Mouse (Mus musculus) forelimb bud, embryonic 11.5 days (tissue): ENCODE measurements around the gene Lipm.

Experiments
- DNase-seq: peaks from one replicate; pipeline ENCODE4 v3.0.0-alpha.2; 2012; ENCODE audit warnings: low read depth, low spot score

Lipm gene

GRCm38 (mm10) chr19:34100633-34101032 is at the start of gene Lipm:
Lipm (plus strand) TSS chr19:34100933.
- DNase-seq = no peak

GRCm38 (mm10) chr19:34051502-34051901 is 49.2 kb upstream of the Lipm start:
- no peak for DNase-seq

DNA sequence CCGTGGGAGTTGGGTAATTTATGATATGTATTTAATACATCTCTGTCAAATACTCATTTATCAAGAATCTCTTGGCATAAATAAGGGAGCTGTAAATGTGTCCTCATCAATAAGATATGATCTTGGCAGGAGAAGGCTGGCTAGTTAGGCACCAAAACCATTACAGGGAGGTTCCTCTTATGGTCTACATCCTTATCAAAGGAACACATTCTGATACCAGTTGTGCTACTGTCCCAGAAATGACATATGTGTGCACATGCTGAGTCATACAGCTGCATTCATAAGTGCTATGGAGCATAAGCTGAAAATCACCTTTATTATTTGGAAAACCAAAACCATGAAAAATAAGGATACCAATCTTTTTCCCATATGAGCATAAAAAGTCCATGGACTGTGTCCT is 37.2 kb upstream of the Lipm start:
- no peak for DNase-seq

DNA sequence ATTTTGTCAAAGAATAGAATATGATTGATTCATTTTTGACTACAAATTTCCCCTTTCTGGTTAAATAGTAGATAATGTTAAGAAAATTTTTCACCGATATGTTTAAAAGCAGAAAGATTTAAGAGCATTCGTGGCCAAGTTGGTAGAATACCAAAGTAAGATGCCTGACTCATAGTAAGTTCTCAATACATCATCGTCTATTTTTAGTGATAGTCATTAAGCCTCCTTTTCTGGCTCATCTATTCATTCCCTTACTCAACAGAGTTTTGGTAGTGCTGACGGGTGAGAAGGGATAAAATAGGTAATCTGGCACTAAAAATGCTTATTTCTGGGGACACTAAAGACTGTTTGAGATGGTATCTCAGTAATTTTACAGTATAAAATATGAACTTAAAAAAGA is 36.7 kb upstream of the Lipm start:
- DNase-seq = no peak

GRCm38 (mm10) chr19:34066779-34067472 is 33.8 kb upstream of the Lipm start, which contains the start of gene Lipn:
Lipn (plus strand) TSS chr19:34067358.
- no peak for DNase-seq

DNA sequence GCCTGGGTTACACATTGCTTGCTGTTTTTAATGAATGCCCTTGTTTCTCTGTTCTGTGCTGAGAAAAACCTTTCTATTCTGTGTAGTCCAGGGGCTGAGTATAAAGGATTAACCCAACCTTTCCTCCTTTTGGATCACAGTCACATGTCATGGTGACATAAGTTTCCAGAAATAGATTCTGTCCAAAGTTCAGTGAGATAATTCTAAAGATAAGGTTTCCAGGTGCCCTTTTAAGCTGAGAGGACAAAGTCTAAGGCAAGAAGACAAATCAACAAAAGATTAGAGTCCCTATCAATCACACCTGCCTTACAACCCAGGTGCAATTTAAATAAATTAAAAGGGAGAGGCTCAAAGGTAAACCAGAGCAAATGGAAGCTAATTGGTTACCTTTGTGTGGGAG is 26.5 kb upstream of the Lipm start:
- DNase-seq = no peak

GRCm38 (mm10) chr19:34078130-34078529 is 22.6 kb upstream of the Lipm start:
- DNase-seq = no peak

DNA sequence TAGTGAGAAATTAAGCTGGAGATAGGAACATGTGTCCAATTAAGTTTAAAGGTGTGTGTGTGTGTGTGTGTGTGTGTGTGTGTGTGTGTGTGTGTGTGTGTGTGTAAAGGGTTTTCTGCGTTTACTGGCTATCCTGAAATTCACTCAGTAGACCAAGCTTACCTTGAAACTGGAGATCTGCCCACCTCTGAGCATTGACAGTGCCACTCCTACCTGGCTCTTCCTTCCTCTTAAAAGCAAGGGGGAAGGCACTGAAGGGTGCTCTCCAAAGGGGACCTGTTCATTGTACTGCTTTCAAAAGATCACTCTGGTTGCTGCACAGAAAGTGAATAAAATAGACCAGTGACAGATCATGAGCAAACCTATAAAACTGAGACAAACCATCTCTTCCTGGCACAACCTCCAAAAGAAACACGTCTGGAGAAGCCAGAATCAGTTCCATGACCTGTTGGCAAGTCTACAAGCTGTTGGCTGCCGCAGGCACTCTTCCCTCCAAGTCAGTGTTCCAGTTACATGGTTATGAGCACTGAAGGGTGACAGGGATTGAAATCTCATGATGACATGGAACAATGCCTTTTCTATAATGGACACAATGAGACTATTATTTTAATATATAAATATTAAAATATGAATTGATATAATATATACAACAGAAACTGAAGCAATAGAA is 11.6 kb upstream of the Lipm start:
- DNase-seq = no peak

DNA sequence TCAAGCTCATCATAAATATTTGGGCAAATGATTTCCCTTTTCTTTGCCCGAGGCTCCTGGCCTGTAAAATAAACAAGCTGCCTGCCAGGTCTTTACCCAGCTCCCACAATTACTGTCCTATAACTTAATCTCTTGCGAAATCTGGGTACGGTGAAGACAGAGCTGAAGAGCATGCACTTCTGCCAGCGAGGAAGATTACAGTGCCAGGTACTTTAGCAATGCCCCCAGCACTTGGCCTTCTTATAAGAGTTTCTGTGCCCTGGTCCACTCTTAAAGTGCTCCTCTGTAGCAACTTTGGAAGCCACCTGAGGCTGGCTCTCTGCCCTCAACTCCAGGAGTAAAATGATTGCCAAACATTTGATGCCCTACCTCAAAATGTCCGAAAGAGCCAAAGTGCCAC is 5.4 kb upstream of the Lipm start:
- DNase-seq = no peak

DNA sequence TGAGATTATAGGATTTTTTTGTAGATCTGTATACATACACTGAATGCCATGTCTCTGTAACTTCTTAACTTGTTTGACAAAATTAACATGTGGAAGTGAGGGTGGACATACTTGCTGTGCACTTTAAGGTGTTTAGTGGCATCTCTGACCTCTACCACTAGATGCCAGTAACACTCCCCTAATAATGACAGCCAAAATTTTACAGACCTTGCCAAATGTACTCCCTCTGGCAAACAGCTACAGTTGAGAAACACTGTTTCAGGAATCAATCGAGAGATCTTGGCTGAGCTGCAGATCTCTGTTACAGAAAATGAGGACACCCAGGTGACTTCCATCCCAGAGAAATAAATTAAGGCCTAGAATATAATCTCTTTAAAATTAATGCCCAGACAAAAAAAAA is 4.5 kb upstream of the Lipm start:
- no peak for DNase-seq

GRCm38 (mm10) chr19:34101888-34102287 is 1.2 kb downstream of the Lipm start:
- DNase-seq = no peak

GRCm38 (mm10) chr19:34104841-34105240 is 4.1 kb downstream of the Lipm start:
- no peak for DNase-seq

DNA sequence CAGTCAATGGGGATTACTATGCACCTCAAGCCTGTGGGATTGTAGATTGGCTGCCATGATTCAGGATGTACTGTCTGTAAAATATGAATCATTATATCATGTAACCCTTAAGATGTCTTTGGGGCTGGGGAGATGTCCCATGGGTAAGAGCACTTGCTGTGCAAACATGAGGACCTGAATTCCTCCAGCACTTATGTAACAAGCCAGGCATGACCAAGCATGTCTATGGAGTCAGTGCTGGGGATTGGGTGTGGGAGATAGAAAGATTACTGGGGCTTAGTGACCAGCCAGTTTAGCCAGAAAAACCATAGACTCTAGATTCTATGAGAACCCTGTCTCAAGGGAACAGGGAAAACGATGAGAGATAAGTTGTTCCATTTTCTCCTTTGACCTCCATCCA is 18.4 kb downstream of the Lipm start:
- DNase-seq = no peak

DNA sequence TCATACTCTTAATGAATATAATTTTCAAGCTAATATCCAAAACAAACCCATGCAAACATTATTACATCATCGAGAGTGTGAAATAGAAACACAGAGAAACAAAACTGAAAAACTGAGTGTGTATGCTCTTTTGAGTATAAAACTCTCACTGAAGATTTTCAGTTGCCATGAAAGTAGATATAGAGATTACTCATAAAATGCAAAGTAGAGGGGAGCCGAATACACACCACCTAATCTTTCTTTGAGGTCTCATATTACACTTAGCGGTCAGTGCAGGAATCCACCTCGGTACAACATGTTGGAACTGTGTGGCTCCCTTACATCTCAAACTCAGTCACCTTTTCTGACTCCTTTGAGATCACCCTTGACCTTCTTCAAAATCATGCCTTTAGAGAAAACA is 18.9 kb downstream of the Lipm start:
- DNase-seq = no peak

- DNase-seq = no peak
Observed at GRCm38 (mm10) chr19:34120107-34120731, 19.5 kb downstream of the Lipm start.

DNA sequence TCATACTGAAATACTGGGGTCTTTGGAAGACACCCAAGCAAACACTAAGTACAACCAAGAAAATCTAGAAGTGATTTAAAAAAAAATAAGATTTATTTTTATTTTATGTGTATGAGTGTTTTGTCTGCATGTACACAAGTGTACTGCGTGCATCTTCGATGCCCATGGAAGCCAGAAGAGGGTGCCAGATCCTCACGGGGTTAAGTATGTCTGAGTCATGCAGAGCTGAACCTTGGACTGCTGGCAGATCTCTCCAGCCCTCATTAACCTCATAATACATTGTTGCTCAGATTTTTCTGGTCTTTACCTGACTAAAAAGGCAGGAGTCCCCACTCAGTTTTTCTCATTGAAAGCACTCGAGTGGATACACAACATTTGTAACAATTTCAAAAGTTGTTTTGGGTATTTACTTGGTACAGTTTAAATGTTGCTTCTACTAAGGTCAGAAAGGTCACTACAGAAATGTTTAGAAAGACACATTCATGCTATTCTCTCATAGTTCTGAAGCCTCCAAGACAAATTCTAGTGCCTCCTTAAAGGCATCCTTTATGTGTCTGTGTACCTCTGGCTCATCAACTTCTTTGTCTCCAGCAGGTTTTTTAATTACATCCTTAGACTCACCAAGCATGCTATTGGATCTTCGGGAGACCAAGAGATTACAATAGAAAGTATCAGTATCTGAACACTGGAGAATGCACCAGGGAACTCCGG is 38.1 kb downstream of the Lipm start:
- no peak for DNase-seq

DNA sequence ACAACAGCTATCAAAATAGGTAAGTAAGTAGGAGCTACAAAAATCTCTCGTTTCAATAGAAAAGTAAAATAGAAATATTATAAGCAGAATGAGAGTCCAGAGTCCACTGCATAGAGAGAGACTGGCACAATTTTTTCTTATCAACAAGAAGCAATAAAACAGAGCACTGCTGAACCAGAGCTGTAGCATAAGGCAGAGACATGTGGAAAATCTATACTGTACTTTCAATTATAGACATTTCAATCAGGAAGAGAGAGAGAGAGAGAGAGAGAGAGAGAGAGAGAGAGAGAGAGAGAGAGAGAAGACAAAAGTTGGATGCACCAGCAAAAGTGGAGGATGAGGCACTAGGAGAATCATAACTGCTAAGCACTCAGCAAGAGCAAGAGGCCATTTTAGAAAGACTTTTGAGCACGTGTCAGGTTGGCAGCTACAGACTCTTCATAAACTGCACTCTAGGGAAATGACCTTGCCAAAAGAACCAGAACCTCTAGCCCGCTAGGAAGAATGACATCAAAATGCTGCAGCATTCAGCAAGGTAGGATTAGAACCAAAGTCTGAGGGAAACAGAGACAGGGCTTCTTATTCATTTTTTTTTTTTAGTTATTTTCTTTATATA is 38.8 kb downstream of the Lipm start:
- DNase-seq = no peak

- no peak for DNase-seq
Observed at GRCm38 (mm10) chr19:34148421-34148820, 47.7 kb downstream of the Lipm start.

- no peak for DNase-seq
Observed at GRCm38 (mm10) chr19:34151909-34152308, 51.2 kb downstream of the Lipm start.

DNA sequence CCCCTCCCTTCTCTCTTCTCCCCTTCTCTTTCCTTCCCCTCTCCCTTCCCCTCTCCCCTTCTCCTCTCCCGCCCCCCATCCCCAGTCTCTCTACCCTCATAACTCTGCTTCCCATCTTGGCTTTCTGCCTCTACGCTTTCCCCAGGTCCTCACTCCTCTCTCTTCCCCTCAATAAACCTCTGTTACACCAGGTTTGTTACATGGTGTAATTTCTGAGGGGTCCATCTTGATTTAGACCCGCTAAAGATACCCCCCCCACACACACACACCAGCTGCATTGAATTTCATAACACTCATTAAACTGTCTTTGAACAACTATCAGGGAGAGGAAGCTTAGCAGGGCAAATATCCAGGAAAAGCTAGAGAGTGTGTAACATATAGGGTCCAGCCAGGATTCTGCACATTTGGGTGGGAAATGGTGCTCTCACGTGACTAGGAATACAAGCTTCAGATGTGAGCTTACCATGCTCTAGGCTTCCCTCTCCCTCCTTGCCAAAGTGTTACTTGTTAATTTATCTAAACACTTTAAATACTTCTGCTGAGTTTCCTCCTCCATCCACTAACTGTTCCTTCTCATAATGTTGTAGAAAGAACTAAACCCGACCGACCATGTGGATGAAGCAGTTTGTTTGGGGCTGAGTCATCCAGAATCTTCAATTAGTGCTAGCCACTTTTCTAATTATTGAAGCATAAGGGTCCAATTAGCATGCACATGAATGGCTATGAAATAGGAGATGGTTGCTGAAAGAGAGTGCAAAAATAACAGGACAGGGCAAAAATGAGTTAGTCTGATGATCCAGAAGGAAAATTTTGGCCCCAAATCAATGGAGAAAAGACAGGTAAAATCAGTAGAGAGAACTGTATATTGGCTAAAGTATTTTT is 52.8 kb downstream of the Lipm start:
- DNase-seq = no peak

DNA sequence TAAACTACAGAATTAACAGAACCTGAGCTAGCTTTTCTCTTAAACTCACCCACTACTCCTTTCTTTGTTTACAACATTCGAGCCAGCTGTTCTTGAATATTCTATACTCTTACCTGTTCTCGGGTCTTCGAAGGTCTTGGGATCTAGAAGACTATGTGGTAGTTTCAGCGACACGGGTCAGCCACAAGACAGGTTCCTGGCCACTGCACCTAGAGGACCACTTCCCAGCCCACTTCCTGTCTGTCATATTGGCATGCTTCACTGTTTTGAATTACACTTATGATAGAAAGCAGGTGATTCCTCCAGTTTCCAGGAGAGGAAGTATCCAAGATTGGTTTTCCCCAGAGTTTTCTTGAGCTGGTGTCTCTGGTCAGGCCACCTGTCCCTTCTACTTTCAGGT is 62.0 kb downstream of the Lipm start:
- no peak for DNase-seq
